Mouse (Mus musculus): Measurements from ENCODE around the gene Kiss1r.

GRCm38 (mm10) chr10:79920056-79920890 lies 3.5 kb downstream of the Kiss1r start:
- TF ChIP-seq POLR2A (IDR thresholded peaks at IDR 0.05; ENCODE audit: insufficient read depth, low read length) (no peak), CTCF (IDR thresholded peaks at IDR 0.05; ENCODE audit: low read depth, low read length) (no peak), EP300 (IDR thresholded peaks at IDR 0.05; ENCODE audit: insufficient read depth, low read depth, low read length) (no peak)
